Mouse (Mus musculus): ENCODE data around the gene Nol6. TPM values are rescaled to one million over a fixed set of nuclear protein-coding genes. Genes with fewer than 3 reads are reported as not detected.
"Not testable (repeated sequence)": the region's sequence is repeated elsewhere in the genome, so short reads cannot be mapped to it uniquely, and the experiment has no call there.

The Nol6 gene
- total RNA-seq, 1 experiment from 2014 or later, result 25.8 TPM

DNA sequence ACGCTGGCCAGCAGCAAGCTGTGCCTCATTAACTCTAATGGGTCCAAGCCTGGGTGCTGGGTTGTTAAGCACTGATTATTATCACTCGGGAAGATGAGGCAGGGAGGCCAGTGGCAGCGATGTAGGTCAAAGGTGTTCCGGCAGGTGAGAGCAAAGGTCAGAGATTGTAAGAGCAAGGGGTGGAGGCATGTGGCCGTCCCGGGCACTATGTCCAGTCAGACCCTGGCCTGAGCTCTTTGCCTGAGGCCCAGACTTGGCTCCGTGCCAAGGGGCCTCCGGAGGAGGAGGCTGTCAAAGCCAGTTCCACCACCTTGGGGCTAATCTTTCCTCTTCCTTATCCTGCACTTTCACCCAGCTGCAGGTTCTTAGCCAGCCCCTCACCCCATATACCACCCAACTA lies 28.1 kb downstream of the Nol6 start:
- ATAC-seq (replicated peaks in 1 of 2; ENCODE audit: insufficient read depth in 1 of 2, low FRiP score in 2 of 2, low TSS enrichment in 1 of 2, low read depth in 1 of 2, poor library complexity in 2 of 2, severe bottlenecking in 2 of 2), result no peak

DNA sequence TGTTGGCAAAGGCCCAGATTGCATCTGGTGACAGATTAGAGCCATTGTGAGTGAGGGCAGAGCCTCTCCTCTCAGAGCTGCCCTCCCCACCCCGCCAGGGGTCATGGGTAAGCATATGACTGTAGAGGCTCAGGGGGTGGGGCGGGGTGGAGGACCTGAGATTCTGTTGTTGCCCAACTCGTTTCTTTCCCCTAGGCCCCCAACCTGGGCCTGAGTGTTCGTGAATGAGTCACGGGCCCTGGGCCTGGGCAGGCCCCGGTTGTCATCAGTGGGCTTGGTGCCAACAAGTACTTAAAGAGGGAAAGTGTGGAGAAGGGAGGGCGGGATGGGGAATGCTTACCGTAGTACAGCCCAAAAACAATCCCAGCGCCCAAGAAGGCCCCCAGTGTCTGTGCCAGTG lies 29.9 kb downstream of the Nol6 start:
- no peak for ATAC-seq (replicated peaks in 1 of 2; ENCODE audit: insufficient read depth in 1 of 2, low FRiP score in 2 of 2, low TSS enrichment in 1 of 2, low read depth in 1 of 2, poor library complexity in 2 of 2, severe bottlenecking in 2 of 2)

GRCm38 (mm10) chr4:41092958-41093357 lies 31.3 kb downstream of the Nol6 start:
- no peak for ATAC-seq (replicated peaks in 1 of 2; ENCODE audit: insufficient read depth in 1 of 2, low FRiP score in 2 of 2, low TSS enrichment in 1 of 2, low read depth in 1 of 2, poor library complexity in 2 of 2, severe bottlenecking in 2 of 2)

DNA sequence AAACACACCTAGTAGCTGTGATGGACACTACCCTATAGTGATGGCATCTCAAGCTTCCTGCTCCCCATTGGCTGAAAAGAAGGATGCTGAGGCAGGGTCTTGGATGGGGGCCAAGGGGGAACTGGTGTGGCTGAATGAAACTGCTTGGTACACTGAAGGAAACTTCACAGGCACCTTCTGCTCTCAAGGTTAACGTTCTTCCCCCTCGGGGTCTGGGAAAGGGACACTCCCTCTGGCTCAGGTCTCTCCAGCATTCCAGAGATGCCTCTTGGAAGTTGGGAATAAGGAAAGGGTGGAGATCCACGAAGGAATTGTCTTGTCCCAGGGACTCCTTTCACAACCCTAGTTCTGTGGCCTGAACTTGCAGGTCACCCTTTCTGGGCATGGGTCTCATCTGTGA lies 32.9 kb downstream of the Nol6 start:
- no peak for ATAC-seq (replicated peaks in 1 of 2; ENCODE audit: insufficient read depth in 1 of 2, low FRiP score in 2 of 2, low TSS enrichment in 1 of 2, low read depth in 1 of 2, poor library complexity in 2 of 2, severe bottlenecking in 2 of 2)

- ATAC-seq (replicated peaks in 1 of 2; ENCODE audit: insufficient read depth in 1 of 2, low FRiP score in 2 of 2, low TSS enrichment in 1 of 2, low read depth in 1 of 2, poor library complexity in 2 of 2, severe bottlenecking in 2 of 2), result no peak
These were observed 34.5 kb downstream of the Nol6 start for GRCm38 (mm10) chr4:41089705-41090104.

DNA sequence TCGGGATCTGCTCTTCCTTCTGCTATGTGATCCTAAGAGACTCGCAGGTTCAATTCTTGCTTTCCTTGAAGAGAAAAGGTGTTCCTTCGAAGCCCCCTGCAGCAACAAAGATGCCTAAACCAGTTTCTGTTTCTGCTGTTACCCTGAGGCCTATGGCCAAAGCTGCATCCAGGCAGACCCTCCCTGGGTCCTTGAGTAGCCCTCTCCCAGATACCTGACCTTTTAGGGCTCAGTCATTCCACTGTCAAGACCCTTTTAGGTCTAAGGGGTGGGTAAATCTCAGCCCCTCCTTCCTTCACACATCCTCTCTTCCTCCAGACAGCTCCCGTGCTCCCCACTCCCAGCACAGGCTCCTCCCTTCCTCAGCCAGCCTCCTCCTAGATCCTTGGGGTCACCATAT lies 35.1 kb downstream of the Nol6 start:
- no peak for ATAC-seq (replicated peaks in 1 of 2; ENCODE audit: insufficient read depth in 1 of 2, low FRiP score in 2 of 2, low TSS enrichment in 1 of 2, low read depth in 1 of 2, poor library complexity in 2 of 2, severe bottlenecking in 2 of 2)

- peak in 1 of 2 experiments; percentile 17; a peak in 1 of 4 replicates for ATAC-seq (replicated peaks in 1 of 2; ENCODE audit: insufficient read depth in 1 of 2, low FRiP score in 2 of 2, low TSS enrichment in 1 of 2, low read depth in 1 of 2, poor library complexity in 2 of 2, severe bottlenecking in 2 of 2)
These were observed 36.6 kb downstream of the Nol6 start for GRCm38 (mm10) chr4:41087459-41088298.

- ATAC-seq (replicated peaks in 1 of 2; ENCODE audit: insufficient read depth in 1 of 2, low FRiP score in 2 of 2, low TSS enrichment in 1 of 2, low read depth in 1 of 2, poor library complexity in 2 of 2, severe bottlenecking in 2 of 2), result no peak
These were observed 37.3 kb downstream of the Nol6 start for GRCm38 (mm10) chr4:41086947-41087346.

DNA sequence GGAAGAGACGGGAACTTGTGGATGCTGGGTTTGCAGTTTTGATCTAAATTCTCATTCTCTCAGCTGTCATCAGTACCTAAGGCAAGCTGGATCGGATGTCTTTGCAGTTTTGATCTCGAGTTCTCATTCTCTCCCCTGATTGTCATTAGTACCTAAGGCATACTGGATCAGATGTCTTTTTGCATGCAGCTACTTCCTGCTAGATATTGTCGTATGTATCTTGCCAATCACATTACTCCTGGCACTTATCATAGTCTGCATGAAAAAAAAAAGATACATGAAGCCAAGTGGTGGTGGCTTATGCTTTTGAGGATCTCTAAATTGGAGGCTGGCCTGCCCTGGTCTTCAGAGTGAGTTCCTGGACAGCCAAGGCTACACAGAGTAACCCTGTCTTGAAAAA lies 39.4 kb downstream of the Nol6 start:
- ATAC-seq (replicated peaks in 1 of 2; ENCODE audit: insufficient read depth in 1 of 2, low FRiP score in 2 of 2, low TSS enrichment in 1 of 2, low read depth in 1 of 2, poor library complexity in 2 of 2, severe bottlenecking in 2 of 2), result no peak

DNA sequence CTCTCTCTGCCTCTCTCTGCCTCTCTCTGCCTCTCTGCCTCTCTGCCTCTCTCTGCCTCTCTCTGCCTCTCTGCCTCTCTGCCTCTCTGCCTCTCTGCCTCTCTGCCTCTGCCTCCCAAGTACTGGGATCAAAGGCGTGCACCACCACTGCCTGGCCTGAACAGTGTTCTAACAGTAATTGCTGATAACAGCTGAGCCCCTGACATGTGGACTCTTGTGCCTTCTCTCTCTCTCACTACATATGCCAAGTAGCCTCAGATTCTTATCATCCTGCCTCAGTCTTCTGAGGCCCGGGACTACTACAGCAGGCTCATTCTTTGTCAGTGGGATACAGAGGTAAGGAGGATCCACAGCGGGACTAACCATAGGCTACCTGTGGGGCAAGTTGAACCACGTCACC lies 41.5 kb downstream of the Nol6 start:
- ATAC-seq (replicated peaks in 1 of 2; ENCODE audit: insufficient read depth in 1 of 2, low FRiP score in 2 of 2, low TSS enrichment in 1 of 2, low read depth in 1 of 2, poor library complexity in 2 of 2, severe bottlenecking in 2 of 2), result not testable (repeated sequence)

DNA sequence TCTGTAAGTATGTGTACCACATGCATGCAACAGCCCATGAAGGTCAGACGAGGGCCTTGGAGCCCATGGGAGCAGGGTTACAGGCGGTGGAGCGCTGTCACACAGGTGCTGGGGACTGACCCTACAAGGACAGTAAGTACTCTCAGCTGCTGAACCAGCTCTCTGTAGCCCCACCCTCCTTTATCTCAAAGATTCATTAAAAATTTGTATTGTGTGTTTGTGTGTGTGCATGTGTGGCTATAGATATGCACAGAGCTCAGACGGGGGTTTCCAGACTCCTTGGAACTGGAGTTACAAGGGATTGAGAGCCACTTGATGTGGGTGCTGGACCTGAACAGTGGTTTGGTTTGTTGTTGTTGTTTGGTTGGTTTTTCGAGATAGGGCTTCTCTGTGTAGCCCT lies 42.5 kb downstream of the Nol6 start:
- no peak; a peak in 1 of 4 replicates for ATAC-seq (replicated peaks in 1 of 2; ENCODE audit: insufficient read depth in 1 of 2, low FRiP score in 2 of 2, low TSS enrichment in 1 of 2, low read depth in 1 of 2, poor library complexity in 2 of 2, severe bottlenecking in 2 of 2)

GRCm38 (mm10) chr4:41078726-41079125 lies 45.5 kb downstream of the Nol6 start:
- no peak for ATAC-seq (replicated peaks in 1 of 2; ENCODE audit: insufficient read depth in 1 of 2, low FRiP score in 2 of 2, low TSS enrichment in 1 of 2, low read depth in 1 of 2, poor library complexity in 2 of 2, severe bottlenecking in 2 of 2)

DNA sequence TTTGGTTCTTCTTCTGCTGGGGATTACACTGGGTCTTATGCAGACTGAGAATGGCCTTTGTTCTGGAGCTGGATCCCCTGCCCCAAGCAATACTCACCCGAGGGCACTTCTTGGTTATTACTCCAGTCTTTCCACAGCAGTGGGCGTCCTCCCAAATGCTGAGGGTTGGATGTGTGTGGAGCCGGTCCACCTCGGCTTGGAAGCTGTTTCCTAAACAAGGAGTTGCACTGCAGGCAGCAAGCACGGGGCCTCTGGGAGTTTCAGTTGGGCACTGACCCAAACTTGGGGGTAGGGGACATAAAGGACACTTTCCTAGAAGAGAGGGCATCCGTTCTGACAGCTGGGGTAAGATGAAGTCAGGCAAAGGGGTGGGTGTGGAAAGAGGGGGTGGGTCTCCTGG lies 49.8 kb downstream of the Nol6 start:
- ATAC-seq (replicated peaks in 1 of 2; ENCODE audit: insufficient read depth in 1 of 2, low FRiP score in 2 of 2, low TSS enrichment in 1 of 2, low read depth in 1 of 2, poor library complexity in 2 of 2, severe bottlenecking in 2 of 2), result no peak

DNA sequence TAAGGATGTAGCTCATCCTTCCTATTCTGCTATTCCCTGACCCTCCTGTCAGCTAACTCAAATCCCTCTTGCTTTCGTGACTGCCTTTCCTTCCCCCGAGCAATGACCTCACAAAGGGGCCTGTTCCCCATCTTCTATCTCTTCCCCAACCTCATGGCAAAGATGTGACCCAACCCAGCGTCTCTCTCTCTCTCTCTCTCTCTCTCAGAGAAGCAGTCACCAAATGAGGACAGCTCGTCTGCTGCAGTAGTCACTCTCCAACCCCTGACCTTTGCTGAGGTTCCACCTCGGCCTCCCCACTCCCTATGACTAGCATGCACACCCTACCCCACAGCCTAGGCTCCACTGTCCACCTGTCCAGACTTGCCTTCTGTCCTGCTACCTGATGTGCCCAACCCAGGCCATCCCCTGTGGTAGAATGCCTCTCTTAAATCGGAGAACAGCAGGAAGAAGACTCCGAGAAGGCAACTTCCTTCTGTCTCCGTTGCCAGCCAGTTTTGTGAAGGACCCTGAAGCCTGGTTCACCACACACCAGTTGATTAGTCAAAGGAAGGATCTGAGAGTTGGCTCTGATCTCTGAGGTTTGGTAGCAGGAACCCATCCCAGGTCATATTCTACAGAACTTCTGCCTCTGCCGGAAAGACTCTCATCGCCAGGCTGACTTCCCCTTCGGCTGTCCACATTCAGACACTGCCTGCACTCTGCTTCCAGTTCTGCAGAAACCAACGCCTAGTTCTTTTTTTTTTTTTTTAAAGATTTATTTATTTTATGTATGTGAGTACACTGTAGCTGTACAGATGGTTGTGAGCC lies 51.0 kb downstream of the Nol6 start:
- ATAC-seq (replicated peaks in 1 of 2; ENCODE audit: insufficient read depth in 1 of 2, low FRiP score in 2 of 2, low TSS enrichment in 1 of 2, low read depth in 1 of 2, poor library complexity in 2 of 2, severe bottlenecking in 2 of 2), result peak; percentile 89 to 94

DNA sequence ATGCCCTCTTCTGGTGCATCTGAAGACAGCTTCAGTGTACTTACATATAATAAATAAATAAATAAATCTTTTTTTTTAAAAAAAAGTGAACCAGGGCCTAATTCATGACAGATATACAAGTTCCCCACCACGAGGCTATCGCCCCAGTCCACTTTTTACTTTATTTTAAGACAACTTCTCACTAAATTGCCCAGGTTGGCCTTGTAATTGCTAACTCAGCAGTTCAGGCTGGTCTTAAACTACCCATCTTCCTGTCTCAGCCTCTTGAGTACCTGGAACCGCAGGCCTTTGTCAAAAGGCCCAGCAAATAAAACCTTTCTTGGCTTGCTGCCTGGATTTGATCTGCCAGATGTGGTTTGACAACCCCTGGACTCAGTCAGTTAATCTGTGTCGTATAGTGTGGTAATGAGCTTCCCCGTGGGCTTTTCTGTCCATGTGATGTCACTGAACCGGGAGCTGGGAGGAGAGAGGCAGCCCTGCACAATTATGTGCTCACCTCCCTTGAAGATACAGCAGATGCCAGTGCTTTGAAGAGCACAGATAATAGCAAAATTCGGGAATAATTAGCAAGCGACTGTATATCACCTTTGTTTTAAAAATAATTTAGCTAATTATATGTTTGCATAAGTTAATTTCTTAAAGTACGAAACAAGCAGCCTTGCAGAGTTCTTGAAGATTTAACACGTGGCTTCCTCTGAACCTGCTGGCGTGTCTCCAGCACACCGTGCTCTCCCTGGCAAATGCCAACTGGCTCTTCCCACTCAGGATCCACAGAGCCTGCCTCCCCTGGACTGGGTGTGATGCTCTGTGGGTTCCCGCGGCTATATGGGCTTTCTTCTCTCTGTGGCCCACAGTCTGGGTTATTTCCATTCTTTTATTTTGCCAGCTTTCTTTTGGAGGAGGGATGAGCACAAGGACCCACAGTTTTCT lies 52.5 kb downstream of the Nol6 start:
- no peak for ATAC-seq (replicated peaks in 1 of 2; ENCODE audit: insufficient read depth in 1 of 2, low FRiP score in 2 of 2, low TSS enrichment in 1 of 2, low read depth in 1 of 2, poor library complexity in 2 of 2, severe bottlenecking in 2 of 2)

DNA sequence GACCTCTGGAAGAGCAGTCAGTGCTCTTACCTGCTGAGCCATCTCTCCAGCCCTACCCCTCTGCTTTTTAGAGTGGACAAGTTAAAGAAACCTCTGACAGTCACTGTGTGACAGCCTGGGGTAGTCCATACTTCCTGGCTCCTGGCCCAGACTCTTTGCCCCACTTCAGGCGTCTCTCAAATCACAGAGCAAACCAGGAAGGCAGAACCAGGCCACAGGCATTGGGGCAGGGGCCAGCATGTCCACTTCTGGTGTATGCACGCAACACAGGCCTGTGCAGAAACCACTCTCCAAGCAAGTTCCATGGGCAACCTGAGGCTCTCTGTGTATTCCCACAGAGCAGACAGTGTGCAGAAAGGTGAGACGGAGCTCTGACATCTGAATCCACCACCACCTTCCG lies 59.1 kb downstream of the Nol6 start:
- ATAC-seq (replicated peaks in 1 of 2; ENCODE audit: insufficient read depth in 1 of 2, low FRiP score in 2 of 2, low TSS enrichment in 1 of 2, low read depth in 1 of 2, poor library complexity in 2 of 2, severe bottlenecking in 2 of 2), result no peak

All from hematopoietic stem cell, adult 5-6 weeks (primary cell).